Mouse (Mus musculus) kidney, postnatal 25 days (tissue): ENCODE data around the gene Mrps33.

Experiments used
- DNase-seq, 2 experiments: peaks; one replicate each; pipeline ENCODE4 v3.0.0; 2021; ENCODE audit warnings: mixed read lengths in 2 of 2

Mrps33 gene

DNA sequence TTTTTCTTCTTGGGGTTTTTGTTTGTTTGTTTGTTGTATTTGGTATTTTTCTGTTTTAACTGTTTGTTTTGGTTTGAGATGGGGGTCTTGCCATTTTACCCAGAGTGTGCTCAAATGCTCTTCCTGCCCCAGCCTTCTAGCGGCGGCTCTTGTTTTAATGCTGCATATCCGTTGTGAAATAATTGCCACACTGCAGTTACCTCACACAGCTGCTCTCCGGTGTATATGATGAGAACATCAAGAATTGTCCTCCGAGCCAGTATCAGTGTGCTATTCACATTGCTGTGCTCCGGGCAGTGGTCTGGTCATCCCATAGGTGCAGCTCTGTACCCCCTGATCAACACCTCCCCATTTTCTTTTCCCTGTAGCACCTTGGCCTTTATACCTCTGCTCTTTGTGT is 34.5 kb downstream of the Mrps33 start:
- DNase-seq = no peak

DNA sequence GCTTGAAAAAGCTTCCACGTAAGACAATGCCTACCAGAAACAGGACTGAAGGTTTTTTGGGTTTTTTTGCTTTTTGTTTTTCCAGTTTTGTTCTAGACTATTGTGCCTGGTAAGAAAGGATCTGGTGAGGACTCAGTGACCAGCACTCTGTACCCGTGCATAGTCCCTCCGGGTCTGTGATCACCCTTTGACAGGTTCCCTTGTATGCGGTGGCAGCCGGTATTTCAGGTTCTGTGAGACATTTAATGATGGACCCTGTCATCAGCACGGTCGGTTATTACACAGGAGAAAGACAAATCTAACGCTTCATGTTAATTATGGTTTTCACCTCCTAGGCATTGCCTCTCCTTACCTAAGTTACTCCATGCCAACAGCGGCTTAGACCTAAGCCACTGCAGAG is 35.8 kb downstream of the Mrps33 start:
- no peak for DNase-seq

GRCm38 (mm10) chr6:39757229-39757628 is 53.6 kb downstream of the Mrps33 start:
- no peak for DNase-seq
